9 mouse cellular contexts compared by ENCODE assay signal in genomic region chr7:73531506-73532093, GRCm38 (mm10). TPM values are rescaled to one million over a fixed set of nuclear protein-coding genes. Genes with fewer than 3 reads are reported as not detected.
DNase-seq lines count a peak whose midpoint lies in the region; ATAC-seq and TF ChIP-seq lines count a peak whose summit lies in the region.
"Had no signal": no experiment of that assay in that cellular context is flagged by ENCODE, and none has a peak within 500 bp of the region (broad histone marks: within the 10 kb centered on the region; RNA-seq: fewer than 3 reads in every experiment).

No protein-coding gene starts in this region.

- H3K36me3 ChIP-seq in liver, embryonic 15.5 days (replicated peaks) = peaks cover 80% of the 10 kb centered on the region

- H3K4me2 ChIP-seq in liver, embryonic 15.5 days = no peak overlapping the region

- no peak for TF ChIP-seq POLR2A in bone marrow macrophage, adult 2 months (IDR thresholded peaks at IDR 0.05; ENCODE audit: borderline replicate concordance, low read depth, low read length)

- DNase-seq in kidney, postnatal 10 days = peak; percentile 43
- no peak for DNase-seq in kidney, postnatal 14 days
- peak; percentile 66 for DNase-seq in CD4-positive, CD25-positive, alpha-beta regulatory T cell, adult 2 months (ENCODE audit: low read depth, low spot score)
- no peak for DNase-seq in adrenal gland, postnatal 14 days
- no peak for DNase-seq in urinary bladder, postnatal 4 days (ENCODE audit: low spot score in 2 of 2)
- DNase-seq in layer of hippocampus, adult 9-10 months (ENCODE audit: low spot score) = no peak
- DNase-seq: adrenal gland, adult 8-10 months had no signal

- ATAC-seq in liver, embryonic 15.5 days (ENCODE audit: insufficient read depth) = no peak

- no peak overlapping the region for H3K4me3 ChIP-seq in bone marrow macrophage, adult 2 months (ENCODE audit: insufficient read depth, low read length)
- no peak overlapping the region for H3K4me3 ChIP-seq in liver, embryonic 15.5 days (replicated peaks)

- H3K4me1 ChIP-seq in bone marrow macrophage, adult 2 months (ENCODE audit: control insufficient read depth, insufficient read depth, low read length) = peaks cover 52% of the 10 kb centered on the region
- H3K4me1 ChIP-seq in liver, embryonic 15.5 days (replicated peaks) = peaks cover 75% of the 10 kb centered on the region

- H3K9me3 ChIP-seq in liver, embryonic 15.5 days (replicated peaks) = no peaks in the 10 kb centered on the region

- TF ChIP-seq CTCF in bone marrow macrophage, adult 2 months (IDR thresholded peaks at IDR 0.05; ENCODE audit: low read depth, low read length) = no peak

- H3K27me3 ChIP-seq in liver, embryonic 15.5 days = no peaks in the 10 kb centered on the region

- no peak overlapping the region for H3K9ac ChIP-seq in liver, embryonic 15.5 days

- peak overlapping the region; percentile 98 for H3K27ac ChIP-seq in bone marrow macrophage, adult 2 months (ENCODE audit: insufficient read depth, low read depth, low read length)
- 0 out of 2 replicates have a peak overlapping the region, but pooled peaks have one; percentile 35 for H3K27ac ChIP-seq in liver, embryonic 15.5 days (replicated peaks)

- 52% methylated on average over 7 of the region's 7 CpGs for WGBS in liver, embryonic 15.5 days (ENCODE audit: insufficient replicate concordance)

RNA-seq across cellular contexts. Expression of gene Chd2, which starts 10.0 kb away (rescaled TPM):
- polyA plus RNA-seq in bone marrow macrophage, adult 2 months (2012; ENCODE audit: insufficient read depth, insufficient read length, missing spikeins) = 44.4 and 47.9 TPM in 2 replicates
- 20.1 and 22.1 TPM in 2 replicates for polyA plus RNA-seq in liver, embryonic 15.5 days (2015; fragmentation: Nextera tagmentation; extraction: Ambion mirVana)
- total RNA-seq in adrenal gland, postnatal 14 days (2021) = 45.1 and 52.8 TPM in 2 replicates

Comparison
In these comparisons a context has a peak if more than half of its experiments do, and no peak if none do; other contexts are left out.
1. DNase-seq: peak in kidney, postnatal 10 days (single experiment) and CD4-positive, CD25-positive, alpha-beta regulatory T cell, adult 2 months (single experiment); none in kidney, postnatal 14 days (single experiment), adrenal gland, postnatal 14 days (single experiment), urinary bladder, postnatal 4 days (0 of 2) and layer of hippocampus, adult 9-10 months (single experiment).